Mouse (Mus musculus): Measurements from ENCODE around the gene Prg2. TPM values are rescaled to one million over a fixed set of nuclear protein-coding genes. Genes with fewer than 3 reads are reported as not detected.

The Prg2 gene
- polyA plus RNA-seq, 1 experiment from 2014 or later: 0.77 TPM

Other genes starting within 250 kb of the Prg2 start
- 8.7 and 9.4 TPM in 2 replicates for gene Ypel4, start 246.4 kb upstream of the Prg2 start, polyA plus RNA-seq (2015; fragmentation: Nextera tagmentation; extraction: Ambion mirVana)
- gene Gm19426, start 236.8 kb upstream of the Prg2 start, polyA plus RNA-seq (2015; fragmentation: Nextera tagmentation; extraction: Ambion mirVana): 13.2 and 13.7 TPM in 2 replicates
- gene Serping1, start 205.0 kb upstream of the Prg2 start, polyA plus RNA-seq (2015; fragmentation: Nextera tagmentation; extraction: Ambion mirVana): 86.7 and 109 TPM in 2 replicates
- 42.8 and 51.1 TPM in 2 replicates for gene Ube2l6, start 181.6 kb upstream of the Prg2 start, polyA plus RNA-seq (2015; fragmentation: Nextera tagmentation; extraction: Ambion mirVana)
- 0.42 and 0.43 TPM in 2 replicates for gene Smtnl1, start 157.8 kb upstream of the Prg2 start, polyA plus RNA-seq (2015; fragmentation: Nextera tagmentation; extraction: Ambion mirVana)
- 54.2 and 54.4 TPM in 2 replicates for gene Timm10, start 153.5 kb upstream of the Prg2 start, polyA plus RNA-seq (2015; fragmentation: Nextera tagmentation; extraction: Ambion mirVana)
- gene Slc43a1, start 141.6 kb upstream of the Prg2 start, polyA plus RNA-seq (2015; fragmentation: Nextera tagmentation; extraction: Ambion mirVana): 16.5 and 20.7 TPM in 2 replicates
- gene Rtn4rl2, start 93.8 kb upstream of the Prg2 start, polyA plus RNA-seq (2015; fragmentation: Nextera tagmentation; extraction: Ambion mirVana): 1.2 and 1.6 TPM in 2 replicates
- 52.4 and 56.3 TPM in 2 replicates for gene Slc43a3, start 43.9 kb upstream of the Prg2 start, polyA plus RNA-seq (2015; fragmentation: Nextera tagmentation; extraction: Ambion mirVana)
- not detected in 2 replicates for gene Prg3, start 7.8 kb downstream of the Prg2 start, polyA plus RNA-seq (2015; fragmentation: Nextera tagmentation; extraction: Ambion mirVana)
- 299 and 307 TPM in 2 replicates for gene Ssrp1, start 56.8 kb downstream of the Prg2 start, polyA plus RNA-seq (2015; fragmentation: Nextera tagmentation; extraction: Ambion mirVana)
- 0.90 and 1.3 TPM in 2 replicates for gene P2rx3, start 57.0 kb downstream of the Prg2 start, polyA plus RNA-seq (2015; fragmentation: Nextera tagmentation; extraction: Ambion mirVana)
- 29.2 and 39.2 TPM in 2 replicates for gene Tnks1bp1, start 67.6 kb downstream of the Prg2 start, polyA plus RNA-seq (2015; fragmentation: Nextera tagmentation; extraction: Ambion mirVana)
- gene Aplnr, start 155.8 kb downstream of the Prg2 start, polyA plus RNA-seq (2015; fragmentation: Nextera tagmentation; extraction: Ambion mirVana): 94.6 and 104 TPM in 2 replicates
- 0.40 and 0.65 TPM in 2 replicates for gene Lrrc55, start 216.7 kb downstream of the Prg2 start, polyA plus RNA-seq (2015; fragmentation: Nextera tagmentation; extraction: Ambion mirVana)